ENCODE assay signal across 8 mouse cellular contexts in the genomic region with DNA sequence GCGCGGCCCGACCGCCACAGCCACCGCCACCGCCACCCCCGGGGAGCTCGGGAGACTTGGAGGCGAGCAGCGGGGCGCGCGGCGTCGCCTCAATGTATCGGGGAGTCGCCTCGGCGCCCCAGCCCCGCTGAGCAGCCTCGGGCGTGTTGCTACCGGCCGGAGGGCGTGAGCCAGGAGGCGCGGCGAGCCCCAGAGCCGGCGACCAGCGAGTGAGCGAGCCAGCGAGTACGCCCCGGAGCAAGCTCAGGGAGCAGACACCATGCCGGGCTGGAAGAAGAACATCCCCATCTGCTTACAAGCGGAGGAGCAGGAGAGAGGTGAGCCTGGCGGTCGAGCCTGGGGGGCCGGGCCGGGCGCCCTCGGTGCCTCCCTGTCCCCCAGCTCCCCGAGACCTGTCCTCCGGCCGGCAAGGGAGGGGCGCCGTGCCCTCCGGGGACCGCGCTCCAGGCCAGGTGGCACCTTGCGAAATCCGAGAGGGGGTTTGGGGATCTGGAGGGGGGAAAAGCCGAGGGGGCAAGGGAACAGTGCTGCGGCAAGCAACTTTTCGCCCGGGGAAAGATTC. TPM values are rescaled to one million over a fixed set of nuclear protein-coding genes. Genes with fewer than 3 reads are reported as not detected.
DNase-seq lines count a peak whose midpoint lies in the region; ATAC-seq lines count a peak whose summit lies in the region.

No protein-coding gene starts in this region.

- WGBS in forebrain, embryonic 11.5 days: under 1% methylated on average over 45 of the region's 57 CpGs
- WGBS in intestine, embryonic 14.5 days: under 1% methylated on average over 45 of the region's 57 CpGs
- WGBS in liver, embryonic 11.5 days: 0% methylated on average over 48 of the region's 57 CpGs
- WGBS in neural tube, embryonic 15.5 days: under 1% methylated on average over 36 of the region's 57 CpGs

- no peaks in the 10 kb centered on the region for H3K9me3 ChIP-seq in forebrain, embryonic 11.5 days (ENCODE audit: control insufficient read depth, low read length)
- no peaks in the 10 kb centered on the region for H3K9me3 ChIP-seq in intestine, embryonic 14.5 days (ENCODE audit: control insufficient read depth, low read length)
- H3K9me3 ChIP-seq in liver, embryonic 11.5 days (ENCODE audit: control insufficient read depth, low read length): no peaks in the 10 kb centered on the region
- no peaks in the 10 kb centered on the region for H3K9me3 ChIP-seq in neural tube, embryonic 15.5 days (replicated peaks)

- H3K4me1 ChIP-seq in brown adipose tissue, adult 24 weeks (ENCODE audit: control insufficient read depth, insufficient read depth, insufficient read length, low read length): peaks cover 2% of the 10 kb centered on the region; the same call in 1 of the 2 replicates
- H3K4me1 ChIP-seq in forebrain, embryonic 11.5 days (replicated peaks; ENCODE audit: control insufficient read depth, insufficient read depth, low read length): peaks cover 8% of the 10 kb centered on the region; the same call in 1 of the 2 replicates
- peaks cover 8% of the 10 kb centered on the region; the same call in 1 of the 2 replicates for H3K4me1 ChIP-seq in intestine, embryonic 14.5 days (replicated peaks; ENCODE audit: control insufficient read depth, insufficient read depth, low read length)
- H3K4me1 ChIP-seq in liver, embryonic 11.5 days (replicated peaks; ENCODE audit: control insufficient read depth, insufficient read depth, low read length): peaks cover 7% of the 10 kb centered on the region; the same call in 1 of the 2 replicates
- peaks cover 25% of the 10 kb centered on the region for H3K4me1 ChIP-seq in neural tube, embryonic 15.5 days

- H3K27me3 ChIP-seq in forebrain, embryonic 11.5 days (ENCODE audit: control insufficient read depth, insufficient read depth, low read length): peaks cover 2% of the 10 kb centered on the region; the same call in 1 of the 2 replicates
- H3K27me3 ChIP-seq in intestine, embryonic 14.5 days (replicated peaks; ENCODE audit: control insufficient read depth, insufficient read depth, low read length): no peaks in the 10 kb centered on the region
- peaks cover 37% of the 10 kb centered on the region for H3K27me3 ChIP-seq in liver, embryonic 11.5 days (replicated peaks; ENCODE audit: control insufficient read depth, insufficient read depth, low read length)
- no peaks in the 10 kb centered on the region for H3K27me3 ChIP-seq in neural tube, embryonic 15.5 days (replicated peaks)

- peak overlapping the region; percentile 83 for H3K9ac ChIP-seq in forebrain, embryonic 11.5 days (ENCODE audit: low read length)
- peak overlapping the region; percentile 68 for H3K9ac ChIP-seq in intestine, embryonic 14.5 days (ENCODE audit: low read length)
- peak overlapping the region; percentile 58 for H3K9ac ChIP-seq in liver, embryonic 11.5 days (ENCODE audit: low read depth, low read length)
- peak overlapping the region; percentile 80 for H3K9ac ChIP-seq in neural tube, embryonic 15.5 days (replicated peaks)

- no peaks in the 10 kb centered on the region for H3K36me3 ChIP-seq in forebrain, embryonic 11.5 days (ENCODE audit: control insufficient read depth, insufficient read depth, low read length)
- no peaks in the 10 kb centered on the region for H3K36me3 ChIP-seq in intestine, embryonic 14.5 days (ENCODE audit: control insufficient read depth, insufficient read depth, low read length)
- H3K36me3 ChIP-seq in liver, embryonic 11.5 days (ENCODE audit: control insufficient read depth, insufficient read depth, low read length): no peaks in the 10 kb centered on the region
- no peaks in the 10 kb centered on the region for H3K36me3 ChIP-seq in neural tube, embryonic 15.5 days

- peak; percentile 13 to 27 for DNase-seq in lung, adult 18-20 months
- no peak for DNase-seq in lung, postnatal 25 days (ENCODE audit: low spot score)
- DNase-seq in forebrain, embryonic 11.5 days (ENCODE audit: low spot score): peak; percentile 83
- no peak for DNase-seq in intestine, embryonic 14.5 days (ENCODE audit: low spot score)
- DNase-seq in liver, embryonic 11.5 days (ENCODE audit: low spot score): no peak
- no peak for DNase-seq in spleen, postnatal 36 days (ENCODE audit: low spot score in 2 of 2)

- H3K4me3 ChIP-seq in brown adipose tissue, adult 24 weeks (ENCODE audit: insufficient read depth, low read depth, low read length): peak overlapping the region; percentile 50
- peak overlapping the region; percentile 73 for H3K4me3 ChIP-seq in forebrain, embryonic 11.5 days (ENCODE audit: low read depth, low read length)
- H3K4me3 ChIP-seq in intestine, embryonic 14.5 days (ENCODE audit: low read depth, low read length): peak overlapping the region; percentile 63
- peak overlapping the region; percentile 62 for H3K4me3 ChIP-seq in liver, embryonic 11.5 days (ENCODE audit: low read depth, low read length)
- peak overlapping the region; percentile 77 for H3K4me3 ChIP-seq in neural tube, embryonic 15.5 days (replicated peaks)

- ATAC-seq in forebrain, embryonic 11.5 days (replicated peaks; ENCODE audit: low FRiP score): peak; percentile 67
- ATAC-seq in intestine, embryonic 14.5 days (replicated peaks; ENCODE audit: low FRiP score, low TSS enrichment, low read depth): peak; percentile 72
- peak; percentile 40 for ATAC-seq in liver, embryonic 11.5 days (replicated peaks; ENCODE audit: low FRiP score)
- peak; percentile 77 for ATAC-seq in neural tube, embryonic 15.5 days (ENCODE audit: low FRiP score)

- H3K4me2 ChIP-seq in forebrain, embryonic 11.5 days (ENCODE audit: low read depth, low read length, severe bottlenecking): peak overlapping the region; percentile 96
- H3K4me2 ChIP-seq in intestine, embryonic 14.5 days (ENCODE audit: low read length): peak overlapping the region; percentile 96
- peak overlapping the region; percentile 65 for H3K4me2 ChIP-seq in liver, embryonic 11.5 days
- H3K4me2 ChIP-seq in neural tube, embryonic 15.5 days: peak overlapping the region; percentile 84

- no peak overlapping the region for H3K27ac ChIP-seq in brown adipose tissue, adult 24 weeks (replicated peaks; ENCODE audit: low read depth, low read length)
- peak overlapping the region; percentile 75 for H3K27ac ChIP-seq in forebrain, embryonic 11.5 days (ENCODE audit: low read depth, low read length)
- H3K27ac ChIP-seq in intestine, embryonic 14.5 days (ENCODE audit: low read depth): peak overlapping the region; percentile 70
- peak overlapping the region; percentile 59; the same call in 1 of the 2 replicates for H3K27ac ChIP-seq in liver, embryonic 11.5 days (ENCODE audit: low read depth, low read length)
- H3K27ac ChIP-seq in neural tube, embryonic 15.5 days (replicated peaks): peak overlapping the region; percentile 81

RNA-seq across cellular contexts. Expression of a gene that starts 0.6 kb away (rescaled TPM):
- polyA plus RNA-seq in brown adipose tissue, adult 24 weeks (2012; ENCODE audit: insufficient read depth, insufficient read length, missing spikeins): 0.33 TPM in 1 of 2 replicates, not detected in the other
- 9.3 and 9.8 TPM in 2 replicates for polyA plus RNA-seq in forebrain, embryonic 11.5 days (2014; fragmentation: Nextera tagmentation; extraction: Ambion mirVana)
- 3.2 and 4.0 TPM in 2 replicates for polyA plus RNA-seq in intestine, embryonic 14.5 days (2014; fragmentation: Nextera tagmentation; extraction: Ambion mirVana)
- polyA plus RNA-seq in liver, embryonic 11.5 days (2014; fragmentation: Nextera tagmentation; extraction: Ambion mirVana): 2.3 and 2.6 TPM in 2 replicates
- polyA plus RNA-seq in neural tube, embryonic 15.5 days (2015; fragmentation: Nextera tagmentation; extraction: Ambion mirVana): 18.3 and 21.7 TPM in 2 replicates

Comparison
In these comparisons a context has a peak if more than half of its experiments do, and no peak if none do; other contexts are left out.
1. DNase-seq: peak in lung, adult 18-20 months (2 of 2) and forebrain, embryonic 11.5 days (single experiment); none in lung, postnatal 25 days (single experiment), intestine, embryonic 14.5 days (single experiment), liver, embryonic 11.5 days (single experiment) and spleen, postnatal 36 days (0 of 2).
2. Peak in every context shown above with its lines, with median percentiles within 50 percentile points of each other: H3K4me3 ChIP-seq, ATAC-seq, H3K4me2 ChIP-seq and H3K9ac ChIP-seq.